9 mouse cellular contexts compared by ENCODE assay signal in the genomic region with DNA sequence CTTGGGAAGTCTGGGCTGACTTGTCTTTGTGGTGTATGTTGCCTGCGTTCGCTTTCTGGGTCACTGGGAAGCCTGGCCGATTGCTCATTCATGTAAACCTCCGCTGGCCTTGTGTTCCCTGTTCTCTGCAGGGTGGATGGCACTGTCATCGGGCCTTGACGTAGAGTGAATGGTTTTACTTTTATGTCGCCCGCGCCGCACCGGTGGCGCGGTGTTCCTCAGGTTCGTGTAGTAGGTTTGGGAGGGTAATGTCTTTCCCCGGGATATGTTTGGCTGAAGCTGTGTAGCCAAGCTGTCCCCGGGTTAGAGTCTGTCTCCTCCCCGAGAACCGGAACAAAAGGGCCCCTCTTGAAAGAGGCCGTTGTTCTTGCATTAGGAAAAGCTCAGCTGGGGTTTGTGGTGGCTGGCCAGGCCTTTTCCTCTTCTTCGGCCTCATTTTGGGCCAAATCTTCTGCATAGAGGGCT. TPM values are rescaled to one million over a fixed set of nuclear protein-coding genes. Genes with fewer than 3 reads are reported as not detected.
DNase-seq lines count a peak whose midpoint lies in the region; ATAC-seq lines count a peak whose summit lies in the region.
"Had no signal": no experiment of that assay in that cellular context is flagged by ENCODE, and none has a peak within 500 bp of the region (broad histone marks: within the 10 kb centered on the region; RNA-seq: fewer than 3 reads in every experiment).

No protein-coding gene starts in this region.

- no peaks in the 10 kb centered on the region for H3K27me3 ChIP-seq in heart, embryonic 12.5 days (replicated peaks)
- no peaks in the 10 kb centered on the region for H3K27me3 ChIP-seq in heart, embryonic 10.5 days (ENCODE audit: insufficient read depth, poor library complexity, severe bottlenecking)
- no peaks in the 10 kb centered on the region for H3K27me3 ChIP-seq in intestine, embryonic 15.5 days (replicated peaks)
- no peaks in the 10 kb centered on the region for H3K27me3 ChIP-seq in midbrain, embryonic 11.5 days (ENCODE audit: control insufficient read depth, insufficient read depth, low read length)
- H3K27me3 ChIP-seq: CH12.LX had no signal

- WGBS in heart, embryonic 12.5 days: 85% methylated on average over 20 of the region's 20 CpGs
- WGBS in heart, embryonic 10.5 days: 81% methylated on average over 20 of the region's 20 CpGs
- whole genome bisulfite sequencing in intestine, embryonic 15.5 days: 76% methylated on average over 20 of the region's 20 CpGs
- 49% methylated on average over 20 of the region's 20 CpGs for WGBS in midbrain, embryonic 11.5 days

- no peaks in the 10 kb centered on the region for H3K9me3 ChIP-seq in heart, embryonic 12.5 days (replicated peaks)
- no peaks in the 10 kb centered on the region for H3K9me3 ChIP-seq in heart, embryonic 10.5 days
- no peaks in the 10 kb centered on the region for H3K9me3 ChIP-seq in intestine, embryonic 15.5 days
- H3K9me3 ChIP-seq in midbrain, embryonic 11.5 days (ENCODE audit: control insufficient read depth, low read length): no peaks in the 10 kb centered on the region

- no peak overlapping the region for H3K4me2 ChIP-seq in heart, embryonic 12.5 days
- no peak overlapping the region for H3K4me2 ChIP-seq in intestine, embryonic 15.5 days (replicated peaks)
- H3K4me2 ChIP-seq in midbrain, embryonic 11.5 days: peak overlapping the region; percentile 27; the same call in 1 of the 2 replicates

- H3K27ac ChIP-seq in heart, embryonic 12.5 days (ENCODE audit: poor library complexity, severe bottlenecking): peak overlapping the region; percentile 15; the same call in 1 of the 2 replicates
- H3K27ac ChIP-seq in heart, embryonic 10.5 days: no peak overlapping the region
- H3K27ac ChIP-seq in intestine, embryonic 15.5 days: peak overlapping the region; percentile 61
- H3K27ac ChIP-seq in midbrain, embryonic 11.5 days (ENCODE audit: low read depth, low read length): peak overlapping the region; percentile 65

- intact Hi-C loops in gastrocnemius, postnatal 36 days (cut with DNase I): no loop called here

- no peak for ATAC-seq in heart, embryonic 12.5 days (ENCODE audit: insufficient number of reproducible peaks, low FRiP score)
- ATAC-seq in common myeloid progenitor, adult 5-6 weeks (replicated peaks; ENCODE audit: low read depth, poor library complexity, severe bottlenecking): peak; percentile 3; the same call in 1 of the 2 replicates
- ATAC-seq in intestine, embryonic 15.5 days: no peak
- peak; percentile 26; the same call in 1 of the 2 replicates for ATAC-seq in midbrain, embryonic 11.5 days (ENCODE audit: low FRiP score)
- no peak for ATAC-seq in erythroid progenitor cell, adult 5-6 weeks (replicated peaks; ENCODE audit: low FRiP score, poor library complexity, severe bottlenecking)
- ATAC-seq in monocyte, adult 5-6 weeks (replicated peaks; ENCODE audit: insufficient number of reproducible peaks, low FRiP score, low TSS enrichment, poor library complexity, severe bottlenecking): no peak

- 0 out of 2 replicates have a peak, but pooled peaks cover 4% of the 10 kb centered on the region for H3K36me3 ChIP-seq in heart, embryonic 12.5 days
- H3K36me3 ChIP-seq in heart, embryonic 10.5 days: peaks cover 10% of the 10 kb centered on the region; the same call in 1 of the 2 replicates
- H3K36me3 ChIP-seq in intestine, embryonic 15.5 days: no peaks in the 10 kb centered on the region
- H3K36me3 ChIP-seq in midbrain, embryonic 11.5 days (ENCODE audit: control insufficient read depth, insufficient read depth, low read length): no peaks in the 10 kb centered on the region; the same call in 1 of the 2 replicates

- H3K4me3 ChIP-seq in heart, embryonic 12.5 days: no peak overlapping the region
- no peak overlapping the region for H3K4me3 ChIP-seq in heart, embryonic 10.5 days
- no peak overlapping the region for H3K4me3 ChIP-seq in intestine, embryonic 15.5 days (replicated peaks)
- no peak overlapping the region for H3K4me3 ChIP-seq in midbrain, embryonic 11.5 days (ENCODE audit: low read depth, low read length)

- DNase-seq in heart, embryonic 10.5 days (ENCODE audit: low spot score): no peak
- DNase-seq in midbrain, embryonic 11.5 days (ENCODE audit: low spot score, missing footprints): no peak
- DNase-seq in gastrocnemius, postnatal 36 days: no peak

- no peak overlapping the region for H3K9ac ChIP-seq in heart, embryonic 12.5 days
- H3K9ac ChIP-seq in intestine, embryonic 15.5 days: no peak overlapping the region
- H3K9ac ChIP-seq in midbrain, embryonic 11.5 days (ENCODE audit: low read length): peak overlapping the region; percentile 44

- peaks cover 43% of the 10 kb centered on the region for H3K4me1 ChIP-seq in heart, embryonic 12.5 days (replicated peaks)
- H3K4me1 ChIP-seq in heart, embryonic 10.5 days: peaks cover 49% of the 10 kb centered on the region
- H3K4me1 ChIP-seq in intestine, embryonic 15.5 days (replicated peaks): peaks cover 45% of the 10 kb centered on the region
- peaks cover 29% of the 10 kb centered on the region for H3K4me1 ChIP-seq in midbrain, embryonic 11.5 days (ENCODE audit: control insufficient read depth, insufficient read depth, low read length)

RNA-seq across cellular contexts. Expression of a gene that starts 21.8 kb away (rescaled TPM):
- 9.7 and 10.5 TPM in 2 replicates for polyA plus RNA-seq in heart, embryonic 12.5 days (2016; fragmentation: Nextera tagmentation; extraction: Ambion mirVana)
- polyA plus RNA-seq in heart, embryonic 10.5 days (2016; fragmentation: Nextera tagmentation; extraction: Ambion mirVana): 6.4 and 8.3 TPM in 2 replicates
- total RNA-seq in common myeloid progenitor, adult 5-6 weeks (2017): 20.5 and 29.0 TPM in 2 replicates
- polyA plus RNA-seq in intestine, embryonic 15.5 days (2015; fragmentation: Nextera tagmentation; extraction: Ambion mirVana): 25.4 and 29.2 TPM in 2 replicates
- polyA plus RNA-seq in midbrain, embryonic 11.5 days (2014; fragmentation: Nextera tagmentation; extraction: Ambion mirVana): 23.7 and 28.5 TPM in 2 replicates
- 1 to 10 TPM; 7.4 to 9.6 TPM for total RNA-seq in gastrocnemius, postnatal 36 days (2021)
- total RNA-seq in erythroid progenitor cell, adult 5-6 weeks (2015; ENCODE audit: low replicate concordance): 50.3 and 64.2 TPM in 2 replicates
- 42.0 and 49.3 TPM in 2 replicates for total RNA-seq in erythroid progenitor cell, adult 5-6 weeks (2017; ENCODE audit: low replicate concordance)
- total RNA-seq in monocyte, adult 5-6 weeks (2017): 27.4 to 61.1 TPM (median 27.9 TPM) in 3 replicates

Comparison
In these comparisons a context has a peak if more than half of its experiments do, and no peak if none do; other contexts are left out.
1. ATAC-seq: peak in common myeloid progenitor, adult 5-6 weeks (single experiment) and midbrain, embryonic 11.5 days (single experiment); none in heart, embryonic 12.5 days (single experiment), intestine, embryonic 15.5 days (single experiment), erythroid progenitor cell, adult 5-6 weeks (single experiment) and monocyte, adult 5-6 weeks (single experiment).